Mouse (Mus musculus): ENCODE measurements around the gene Ltbp2.

Ltbp2 gene

DNA sequence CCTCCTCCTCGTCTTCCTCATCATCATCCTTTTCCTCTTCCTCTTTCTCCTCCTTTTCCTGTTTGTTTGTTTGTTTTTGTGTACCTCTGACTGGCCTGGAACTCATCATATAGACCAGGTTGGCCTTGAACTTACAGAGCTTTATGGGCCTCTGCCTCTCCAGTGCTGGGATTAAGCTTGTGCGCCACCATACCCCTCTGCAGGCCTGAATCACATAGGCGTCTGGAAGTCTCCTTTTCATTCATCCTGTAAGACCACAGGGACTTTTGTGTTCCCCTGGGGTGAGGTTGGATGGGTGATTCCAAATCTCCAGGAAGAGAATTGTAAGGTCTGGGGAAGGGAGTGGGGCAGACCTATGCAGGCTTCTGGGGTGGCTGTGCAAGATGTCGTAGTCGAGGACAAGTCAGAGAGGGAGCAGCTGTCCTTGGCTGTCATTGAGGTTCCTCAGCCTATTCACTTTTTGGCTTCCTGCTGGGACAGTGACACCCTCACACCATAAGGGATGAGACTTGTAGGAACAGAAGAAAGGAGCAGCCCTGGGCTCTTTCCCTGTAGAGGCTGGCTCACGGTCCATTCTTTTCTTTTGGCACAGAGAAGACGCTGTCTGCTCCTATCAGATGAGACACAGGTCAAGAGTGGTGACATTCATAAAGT, 8.2 kb upstream of the Ltbp2 start:
- in situ Hi-C loops (cut with MboI; ENCODE audit: low pct_unique_long_range_greater_than_20kb in 1 of 2, low sequenced_read_pairs in 2 of 2, unreplicated experiment in 1 of 2), result no loop called here

GRCm38 (mm10) chr12:84882796-84883195, 6.5 kb upstream of the Ltbp2 start:
- in situ Hi-C loops (cut with MboI; ENCODE audit: low pct_unique_long_range_greater_than_20kb in 1 of 2, low sequenced_read_pairs in 2 of 2, unreplicated experiment in 1 of 2), result no loop called here

DNA sequence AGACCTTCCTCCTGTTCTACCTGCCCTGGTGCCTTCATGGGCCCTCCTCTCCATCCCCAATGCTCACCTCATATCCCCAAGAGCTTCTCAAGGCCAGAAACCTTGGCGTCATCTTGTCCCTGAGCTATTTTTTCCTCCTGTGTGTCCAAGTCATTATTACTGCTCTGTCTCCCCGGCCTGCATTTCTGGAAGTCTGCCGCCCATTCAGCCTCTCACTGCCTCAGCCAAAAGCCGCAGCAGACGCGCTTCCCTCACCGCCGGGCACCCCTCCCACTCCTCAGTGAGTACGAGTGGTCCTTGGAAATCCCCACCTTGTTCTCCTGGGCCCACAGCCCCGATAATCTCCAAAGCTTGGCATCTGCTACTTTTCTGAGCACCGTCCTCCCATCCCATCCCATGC, 3.8 kb upstream of the Ltbp2 start:
- in situ Hi-C loops (cut with MboI; ENCODE audit: low pct_unique_long_range_greater_than_20kb in 1 of 2, low sequenced_read_pairs in 2 of 2, unreplicated experiment in 1 of 2), result no loop called here

- in situ Hi-C loops (cut with MboI; ENCODE audit: low pct_unique_long_range_greater_than_20kb in 1 of 2, low sequenced_read_pairs in 2 of 2, unreplicated experiment in 1 of 2), result no loop called here
These were observed 411 bp downstream of the Ltbp2 start for GRCm38 (mm10) chr12:84875761-84876480.

GRCm38 (mm10) chr12:84873434-84873833, 2.9 kb downstream of the Ltbp2 start:
- in situ Hi-C loops (cut with MboI; ENCODE audit: low pct_unique_long_range_greater_than_20kb in 1 of 2, low sequenced_read_pairs in 2 of 2, unreplicated experiment in 1 of 2), result no loop called here

GRCm38 (mm10) chr12:84872310-84872709, 4.0 kb downstream of the Ltbp2 start:
- in situ Hi-C loops (cut with MboI; ENCODE audit: low pct_unique_long_range_greater_than_20kb in 1 of 2, low sequenced_read_pairs in 2 of 2, unreplicated experiment in 1 of 2), result no loop called here

GRCm38 (mm10) chr12:84865431-84865830, 10.9 kb downstream of the Ltbp2 start:
- in situ Hi-C loops (cut with MboI; ENCODE audit: low pct_unique_long_range_greater_than_20kb in 1 of 2, low sequenced_read_pairs in 2 of 2, unreplicated experiment in 1 of 2), result no loop called here

GRCm38 (mm10) chr12:84864801-84865200, 11.5 kb downstream of the Ltbp2 start:
- in situ Hi-C loops (cut with MboI; ENCODE audit: low pct_unique_long_range_greater_than_20kb in 1 of 2, low sequenced_read_pairs in 2 of 2, unreplicated experiment in 1 of 2), result no loop called here

GRCm38 (mm10) chr12:84863196-84863595, 13.1 kb downstream of the Ltbp2 start:
- in situ Hi-C loops (cut with MboI; ENCODE audit: low pct_unique_long_range_greater_than_20kb in 1 of 2, low sequenced_read_pairs in 2 of 2, unreplicated experiment in 1 of 2), result no loop called here

DNA sequence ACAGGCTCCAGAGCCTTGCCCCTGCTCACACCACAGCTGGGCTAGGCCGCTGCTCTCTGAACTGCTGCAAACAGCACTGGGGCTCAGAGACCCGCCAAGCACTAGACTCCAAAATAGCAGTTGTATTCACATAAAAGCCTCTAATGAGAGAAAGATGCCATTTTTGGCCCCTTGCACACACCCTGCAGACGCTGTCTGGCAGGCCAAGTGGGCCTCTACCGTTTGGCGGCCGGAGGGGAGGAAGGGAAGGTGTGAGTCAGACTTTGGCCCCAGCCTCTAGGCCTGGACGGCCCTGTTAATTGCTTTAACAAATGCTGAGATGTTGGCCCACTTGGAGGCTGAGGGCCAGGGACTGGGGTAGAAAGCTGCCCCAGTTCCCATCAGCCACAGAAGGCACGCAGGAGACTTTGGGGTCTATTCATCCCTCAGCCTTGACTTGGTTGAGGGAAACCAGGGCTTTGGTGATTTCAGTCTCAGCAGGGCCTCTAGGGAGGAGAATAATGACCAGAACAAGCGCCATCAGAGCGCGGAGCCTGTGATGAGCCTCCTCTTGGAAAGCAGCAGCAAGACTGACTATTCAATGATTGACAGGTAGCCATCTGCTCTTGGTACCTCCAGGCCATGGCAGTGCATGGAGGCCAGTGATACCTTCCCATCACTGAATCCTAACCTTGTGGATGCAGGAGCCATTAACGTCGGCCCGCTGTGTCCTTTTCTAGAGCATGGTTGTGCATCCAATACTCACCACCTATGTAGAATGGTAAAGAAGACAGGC, 14.0 kb downstream of the Ltbp2 start:
- in situ Hi-C loops (cut with MboI; ENCODE audit: low pct_unique_long_range_greater_than_20kb in 1 of 2, low sequenced_read_pairs in 2 of 2, unreplicated experiment in 1 of 2), result no loop called here

- in situ Hi-C loops (cut with MboI; ENCODE audit: low pct_unique_long_range_greater_than_20kb in 1 of 2, low sequenced_read_pairs in 2 of 2, unreplicated experiment in 1 of 2), result no loop called here
These were observed 17.9 kb downstream of the Ltbp2 start for GRCm38 (mm10) chr12:84858149-84859113.

- in situ Hi-C loops (cut with MboI; ENCODE audit: low pct_unique_long_range_greater_than_20kb in 1 of 2, low sequenced_read_pairs in 2 of 2, unreplicated experiment in 1 of 2), result no loop called here
These were observed 18.6 kb downstream of the Ltbp2 start for GRCm38 (mm10) chr12:84857706-84858105.

- in situ Hi-C loops (cut with MboI; ENCODE audit: low pct_unique_long_range_greater_than_20kb in 1 of 2, low sequenced_read_pairs in 2 of 2, unreplicated experiment in 1 of 2), result no loop called here
These were observed 19.8 kb downstream of the Ltbp2 start for GRCm38 (mm10) chr12:84856532-84856931.

- in situ Hi-C loops (cut with MboI; ENCODE audit: low pct_unique_long_range_greater_than_20kb in 1 of 2, low sequenced_read_pairs in 2 of 2, unreplicated experiment in 1 of 2), result no loop called here
These were observed 21.2 kb downstream of the Ltbp2 start for GRCm38 (mm10) chr12:84855084-84855625.

DNA sequence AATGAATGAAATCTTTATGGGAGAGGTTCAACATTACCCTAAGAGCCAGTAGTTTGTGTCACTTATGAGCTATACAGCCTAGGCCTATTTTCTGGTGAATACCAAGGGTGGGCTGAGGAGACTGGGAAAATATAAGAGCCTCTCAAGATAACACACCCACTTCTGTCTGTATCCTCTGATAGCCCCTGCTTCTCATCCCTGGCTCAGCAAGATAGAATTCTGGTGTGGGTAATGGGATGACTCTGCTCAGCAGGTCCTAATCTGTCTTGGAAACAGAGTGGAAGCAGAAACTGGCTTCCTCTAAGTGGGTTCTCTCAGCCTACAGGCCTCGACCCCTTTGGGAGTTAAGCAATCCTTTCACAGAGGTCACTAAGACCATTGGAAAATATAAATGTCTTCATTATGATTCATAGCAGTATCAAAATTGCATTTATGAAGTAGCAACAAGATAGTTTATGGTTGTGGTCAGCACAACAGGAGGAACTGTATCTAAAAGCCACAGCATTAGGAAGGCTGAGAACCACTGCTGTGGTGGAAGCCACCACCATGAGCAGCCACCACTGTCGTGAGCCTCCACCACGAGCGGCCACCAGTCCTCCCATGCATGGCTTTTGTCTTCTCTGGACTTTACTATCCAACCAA, 21.8 kb downstream of the Ltbp2 start:
- in situ Hi-C loops (cut with MboI; ENCODE audit: low pct_unique_long_range_greater_than_20kb in 1 of 2, low sequenced_read_pairs in 2 of 2, unreplicated experiment in 1 of 2), result no loop called here

DNA sequence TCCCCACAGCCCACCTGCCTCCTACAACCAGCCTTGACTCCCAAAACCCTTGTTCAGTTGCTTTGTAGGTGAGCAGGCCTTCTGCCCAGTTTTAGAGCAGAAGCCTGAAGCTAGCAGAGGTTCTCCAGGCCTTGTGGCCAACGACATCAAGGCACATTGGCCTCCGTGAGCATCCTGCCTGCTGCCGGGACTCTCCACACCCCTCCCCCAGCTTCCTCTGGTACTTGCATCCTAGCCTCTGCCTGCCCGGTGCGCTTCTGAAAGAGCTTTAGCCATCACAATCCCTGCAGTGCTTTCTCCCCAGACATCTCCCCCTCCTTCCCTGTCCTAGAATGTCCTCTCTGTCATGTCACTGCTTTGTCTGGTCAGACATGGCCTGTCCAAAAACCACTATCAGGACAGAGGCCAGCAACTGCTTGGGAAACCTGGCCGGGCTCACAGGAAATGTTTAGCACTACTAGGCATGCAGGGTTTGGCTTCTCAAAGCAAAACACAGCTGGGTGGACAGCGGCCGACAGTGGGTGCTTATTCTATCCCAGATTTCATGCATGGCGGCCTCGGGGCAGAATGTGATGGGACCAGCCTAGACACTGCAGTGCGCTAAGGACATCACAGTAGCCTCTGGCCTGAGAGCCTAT, 24.8 kb downstream of the Ltbp2 start:
- in situ Hi-C loops (cut with MboI; ENCODE audit: low pct_unique_long_range_greater_than_20kb in 1 of 2, low sequenced_read_pairs in 2 of 2, unreplicated experiment in 1 of 2), result no loop called here

GRCm38 (mm10) chr12:84847882-84848281, 28.4 kb downstream of the Ltbp2 start:
- in situ Hi-C loops (cut with MboI; ENCODE audit: low pct_unique_long_range_greater_than_20kb in 1 of 2, low sequenced_read_pairs in 2 of 2, unreplicated experiment in 1 of 2), result no loop called here
